Mouse (Mus musculus) megakaryocyte-erythroid progenitor cell, adult 5-6 weeks (primary cell): Measurements from ENCODE around the gene Gm48551. TPM values are rescaled to one million over a fixed set of nuclear protein-coding genes. Genes with fewer than 3 reads are reported as not detected.

Experiments
- ATAC-seq: replicated peaks from 2 replicates; pipeline ENCODE4 v1.8.0; 2016; ENCODE audit warnings: mild to moderate bottlenecking, inconsistent platforms; ENCODE audit not compliant: severe bottlenecking, poor library complexity, low FRiP score, low TSS enrichment
- total RNA-seq, 2 experiments: library from RNA; stranded (forward) in 1 of 2; stranded (reverse) in 1 of 2; fragments of 200-1000, 215-1000 nt in 1 of 2; fragments of >200 nt in 1 of 2; fragmentation: Nextera tagmentation in 1 of 2; gene quantifications; 2 replicates each; pipeline ENCODE4 v1.2.3; 2014 to 2017

The Gm48551 gene
- total RNA-seq, 2 experiments from 2014 or later, result 2.6 to 6.3 TPM

GRCm38 (mm10) chr10:81378553-81379182 is 5.6 kb upstream of the Gm48551 start:
- ATAC-seq, result peak; percentile 75

GRCm38 (mm10) chr10:81379183-81379553 is 5.1 kb upstream of the Gm48551 start:
- no peak for ATAC-seq

GRCm38 (mm10) chr10:81379809-81380378 is 4.4 kb upstream of the Gm48551 start:
- ATAC-seq, result no peak

- ATAC-seq, result peak; percentile 75
Observed at GRCm38 (mm10) chr10:81382039-81382438, 2.2 kb upstream of the Gm48551 start.

- no peak for ATAC-seq
Observed at GRCm38 (mm10) chr10:81384605-81384982, 328 bp downstream of the Gm48551 start.

GRCm38 (mm10) chr10:81385603-81386306 is 1.5 kb downstream of the Gm48551 start:
- ATAC-seq, result no peak

GRCm38 (mm10) chr10:81387716-81388115 is 3.5 kb downstream of the Gm48551 start:
- no peak for ATAC-seq

- no peak for ATAC-seq
Observed at GRCm38 (mm10) chr10:81388505-81389055, 4.3 kb downstream of the Gm48551 start, which contains the start of gene Gm48552. Gene Gm48552 (plus strand): TSS chr10:81389005.

DNA sequence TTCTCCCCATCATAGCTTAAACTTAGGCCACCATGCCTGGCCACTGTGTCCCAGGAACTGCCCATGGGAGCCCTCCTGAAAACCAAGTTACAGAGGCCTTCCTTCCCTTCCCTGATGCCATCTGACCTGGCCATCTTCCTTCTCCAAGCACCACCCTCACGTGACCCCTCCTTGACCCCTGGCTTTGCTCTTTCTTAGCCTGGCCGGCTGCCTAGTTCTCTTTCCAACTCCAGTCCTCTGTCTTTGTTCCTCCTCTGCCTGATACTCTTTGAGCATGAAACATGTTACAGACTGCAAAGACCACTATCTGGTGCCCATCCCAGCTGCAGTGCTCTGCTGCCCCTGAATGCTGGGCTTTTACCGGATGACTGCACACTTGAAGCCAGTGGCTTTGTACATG is 5.1 kb downstream of the Gm48551 start:
- ATAC-seq, result no peak

DNA sequence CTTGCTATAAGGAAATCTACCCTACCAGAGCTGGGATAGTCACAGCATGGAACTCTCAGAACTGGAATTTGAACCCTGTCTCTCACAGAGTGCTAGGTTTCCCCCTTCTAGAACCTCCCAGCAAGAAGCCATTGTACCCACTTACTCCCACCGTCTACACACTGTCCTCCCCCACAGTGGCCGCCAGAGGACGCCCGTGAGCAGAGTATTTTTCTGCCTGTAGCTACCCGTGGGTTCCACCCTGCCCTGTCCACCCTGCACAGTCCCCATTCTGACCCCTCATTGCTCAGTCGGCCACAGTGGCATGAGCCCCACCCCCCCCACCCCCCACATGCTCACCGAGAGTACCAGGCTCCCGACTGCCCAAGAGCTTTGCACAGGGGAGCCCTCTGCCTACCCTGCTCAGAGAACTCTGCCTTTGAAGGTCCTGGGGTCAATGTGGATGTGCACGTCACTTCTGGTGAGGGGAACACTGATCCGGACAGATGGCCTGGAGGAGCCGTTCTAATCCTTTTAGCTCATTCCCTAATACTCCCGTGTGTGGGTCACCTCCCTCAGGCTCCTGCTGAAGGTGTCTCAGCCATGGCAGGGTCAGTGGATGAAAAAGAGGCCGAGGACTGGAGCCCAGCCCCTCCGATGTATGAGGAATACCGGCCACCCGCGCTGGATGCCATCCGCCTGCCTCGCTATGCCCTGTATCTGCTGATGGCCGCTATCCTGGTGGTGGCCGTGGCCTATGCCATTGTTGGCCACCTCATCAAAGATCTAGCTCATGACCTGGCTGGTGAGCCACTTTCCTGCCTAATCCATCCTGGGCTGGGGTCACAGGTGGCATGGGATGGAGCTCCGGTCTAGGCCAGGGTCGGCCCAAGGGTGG is 5.8 kb downstream of the Gm48551 start:
- peak; percentile 57 for ATAC-seq

- no peak for ATAC-seq
Observed at GRCm38 (mm10) chr10:81390678-81390965, 6.4 kb downstream of the Gm48551 start.

GRCm38 (mm10) chr10:81392270-81392669 is 8.0 kb downstream of the Gm48551 start:
- ATAC-seq, result no peak

GRCm38 (mm10) chr10:81392781-81393185 is 8.5 kb downstream of the Gm48551 start, which contains the start of gene Smim24:
Gene Smim24 (plus strand): TSS chr10:81393051.
- no peak for ATAC-seq

DNA sequence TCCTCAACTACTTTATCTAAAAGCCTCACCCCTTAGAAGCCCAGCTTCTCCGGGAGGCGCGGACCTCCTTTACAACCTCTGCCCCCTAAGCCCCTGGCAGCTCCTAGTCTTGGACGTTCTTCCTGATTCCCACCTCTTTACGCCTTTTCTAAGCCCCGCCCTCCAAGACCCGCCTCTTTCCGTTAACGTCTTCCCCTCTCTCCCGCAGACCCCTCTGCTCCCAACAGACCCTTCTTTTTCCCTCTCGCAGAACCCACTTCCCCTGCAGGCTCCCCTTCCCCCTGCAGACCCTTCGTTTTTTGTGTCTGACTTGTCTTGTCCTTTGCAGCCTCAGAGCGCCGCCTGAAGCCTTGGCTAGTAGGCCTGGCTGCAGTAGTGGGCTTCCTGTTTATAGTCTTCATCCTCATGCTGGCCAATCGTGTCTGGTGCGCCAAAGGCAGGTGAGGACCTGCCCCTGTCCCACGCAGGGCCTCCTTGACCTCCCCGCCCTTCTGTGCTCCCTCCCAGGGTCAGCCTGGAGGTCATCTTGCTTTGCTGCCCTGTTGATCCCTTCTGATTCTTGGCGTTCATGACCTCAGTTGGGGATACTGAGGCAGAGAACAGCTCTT is 9.3 kb downstream of the Gm48551 start:
- no peak for ATAC-seq

- ATAC-seq, result no peak
Observed at GRCm38 (mm10) chr10:81395127-81395526, 10.9 kb downstream of the Gm48551 start.

GRCm38 (mm10) chr10:81395865-81396264 is 11.6 kb downstream of the Gm48551 start:
- ATAC-seq, result no peak

DNA sequence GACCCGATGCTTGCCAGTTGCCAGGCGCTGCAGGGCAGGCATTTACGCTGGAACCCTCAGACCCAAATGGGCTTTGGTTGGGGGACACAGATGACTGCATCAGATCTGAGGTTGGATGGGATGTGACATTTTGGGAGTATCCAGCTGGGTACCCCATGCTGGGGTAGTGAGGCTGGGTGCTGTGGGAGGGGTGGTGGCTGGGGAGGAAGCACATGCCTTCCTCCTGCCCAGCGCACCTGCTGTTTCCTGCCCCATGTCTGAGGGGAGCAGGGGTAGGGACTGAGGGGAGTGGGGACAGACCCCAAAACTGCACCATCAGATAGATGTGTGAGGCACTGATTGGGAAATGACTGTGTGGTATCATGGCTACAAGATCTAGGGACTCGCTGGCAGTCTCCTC is 12.5 kb downstream of the Gm48551 start:
- no peak for ATAC-seq

GRCm38 (mm10) chr10:81399296-81399695 is 15.0 kb downstream of the Gm48551 start:
- no peak for ATAC-seq

DNA sequence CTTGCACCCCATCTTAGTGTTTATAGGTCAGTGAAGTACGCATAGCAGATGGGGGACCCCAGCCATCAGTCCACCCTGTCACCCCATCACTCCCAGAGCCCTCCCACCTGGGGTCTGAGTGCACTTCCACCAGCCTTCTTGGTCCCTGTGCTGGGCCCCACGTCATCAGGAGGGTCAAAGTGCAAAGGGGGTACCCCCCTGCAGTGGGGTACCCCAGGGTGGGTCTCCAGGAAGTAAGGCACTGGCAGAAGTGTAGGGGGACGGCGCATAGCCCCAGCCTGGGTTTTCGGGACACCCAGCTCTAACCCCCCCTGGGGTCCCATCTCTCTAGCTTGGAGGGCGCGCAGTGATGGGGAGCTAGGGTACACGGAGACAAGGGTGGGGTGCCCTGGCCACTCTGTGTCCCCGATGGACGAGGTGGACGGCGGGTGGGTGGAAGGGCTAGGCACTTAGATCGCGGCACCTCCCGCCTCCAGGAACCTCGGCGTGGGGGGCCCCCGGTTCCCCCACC is 15.6 kb downstream of the Gm48551 start:
- ATAC-seq, result no peak
